Mouse (Mus musculus) intestine, postnatal 0 days (tissue): ENCODE measurements around the gene B3galt5. TPM values are rescaled to one million over a fixed set of nuclear protein-coding genes. Genes with fewer than 3 reads are reported as not detected.

ENCODE experiments used
- ATAC-seq: fragments of 200-750 bp; cut with Nextera tagmentation; 2 replicates; pipeline ENCODE4 v1.8.0; 2017; ENCODE audit warnings: mild to moderate bottlenecking, moderate TSS enrichment, moderate library complexity
- H3K27ac ChIP-seq: fragments of 300-500 bp; sonication (generic); 2 replicates; pipeline ENCODE4 v1.5.1; 2014; ENCODE audit warnings: mild to moderate bottlenecking, low read depth, low read length, moderate library complexity
- H3K27me3 ChIP-seq: fragments of 300-500 bp; sonication (generic); replicated peaks from 2 replicates; pipeline ENCODE4 v1.6.1; 2014; ENCODE audit warnings: low read length, mixed read lengths; ENCODE audit not compliant: control insufficient read depth, insufficient read depth
- H3K36me3 ChIP-seq: fragments of 300-500 bp; sonication (generic); 2 replicates; pipeline ENCODE4 v1.6.1; 2014; ENCODE audit warnings: mild to moderate bottlenecking, moderate library complexity; ENCODE audit not compliant: control insufficient read depth, insufficient read depth
- H3K4me1 ChIP-seq: fragments of 300-500 bp; sonication (generic); replicated peaks from 2 replicates; pipeline ENCODE4 v1.6.1; 2014; ENCODE audit warnings: antibody characterized with exemption, low read length, mixed read lengths; ENCODE audit not compliant: control insufficient read depth, insufficient read depth
- H3K4me2 ChIP-seq: fragments of 300-500 bp; sonication (generic); replicated peaks from 2 replicates; pipeline ENCODE4 v1.6.1; 2014; ENCODE audit warnings: low read depth, mild to moderate bottlenecking, moderate library complexity
- H3K4me3 ChIP-seq: fragments of 300-500 bp; sonication (generic); 2 replicates; pipeline ENCODE4 v1.5.1; 2014; ENCODE audit warnings: low read depth, low read length
- H3K9ac ChIP-seq: fragments of 300-500 bp; sonication (generic); 2 replicates; pipeline ENCODE4 v1.6.1; 2014; ENCODE audit warnings: mild to moderate bottlenecking, low read depth, low read length
- H3K9me3 ChIP-seq: fragments of 300-500 bp; sonication (generic); 2 replicates; pipeline ENCODE4 v1.6.1; 2016; ENCODE audit warnings: mixed run types; ENCODE audit not compliant: control insufficient read depth
- CTCF ChIP-seq: sonication (generic); IDR thresholded peaks from 2 replicates; pipeline ENCODE4 v1.5.1; 2016; ENCODE audit warnings: low read depth, mild to moderate bottlenecking, control low read depth, antibody characterized with exemption, moderate library complexity
- WGBS: fragments of 180-500 bp; shearing (Covaris S2); extraction: QIAGEN DNeasy Blood & Tissue Kit; methylation state at CpG from one replicate; pipeline ENCODE4 v1.1.7; 2014; 5-methylcytosine and 5-hydroxymethylcytosine counted together
- polyA plus RNA-seq: library from polyadenylated mRNA; unstranded; fragments of >200 nt; fragmentation: Nextera tagmentation; extraction: Ambion mirVana; gene quantifications from 2 replicates; pipeline ENCODE4 v1.2.1, GENCODE M21; 2015

Gene B3galt5
- polyA plus RNA-seq, 1 experiment from 2014 or later, result 0.46 TPM

GRCm38 (mm10) chr16:96357903-96358302, 122.3 kb downstream of the B3galt5 start:
- Histone ChIP-seq H3K4me1 (0 out of 2 replicates have a peak, but pooled peaks cover 2% of the 10 kb centered on the region), H3K4me2 (peak overlapping the region; percentile 52), H3K9ac (no peak overlapping the region), H3K27ac (no peak overlapping the region), H3K9me3 (no peaks in the 10 kb centered on the region), H3K27me3 (no peaks in the 10 kb centered on the region), H3K36me3 (no peaks in the 10 kb centered on the region), H3K4me3 (peak overlapping the region; percentile 23)
- peak; percentile 83 for TF ChIP-seq CTCF
- peak; percentile 51 for ATAC-seq
- 6% methylated on average over 10 of the region's 10 CpGs for WGBS

DNA sequence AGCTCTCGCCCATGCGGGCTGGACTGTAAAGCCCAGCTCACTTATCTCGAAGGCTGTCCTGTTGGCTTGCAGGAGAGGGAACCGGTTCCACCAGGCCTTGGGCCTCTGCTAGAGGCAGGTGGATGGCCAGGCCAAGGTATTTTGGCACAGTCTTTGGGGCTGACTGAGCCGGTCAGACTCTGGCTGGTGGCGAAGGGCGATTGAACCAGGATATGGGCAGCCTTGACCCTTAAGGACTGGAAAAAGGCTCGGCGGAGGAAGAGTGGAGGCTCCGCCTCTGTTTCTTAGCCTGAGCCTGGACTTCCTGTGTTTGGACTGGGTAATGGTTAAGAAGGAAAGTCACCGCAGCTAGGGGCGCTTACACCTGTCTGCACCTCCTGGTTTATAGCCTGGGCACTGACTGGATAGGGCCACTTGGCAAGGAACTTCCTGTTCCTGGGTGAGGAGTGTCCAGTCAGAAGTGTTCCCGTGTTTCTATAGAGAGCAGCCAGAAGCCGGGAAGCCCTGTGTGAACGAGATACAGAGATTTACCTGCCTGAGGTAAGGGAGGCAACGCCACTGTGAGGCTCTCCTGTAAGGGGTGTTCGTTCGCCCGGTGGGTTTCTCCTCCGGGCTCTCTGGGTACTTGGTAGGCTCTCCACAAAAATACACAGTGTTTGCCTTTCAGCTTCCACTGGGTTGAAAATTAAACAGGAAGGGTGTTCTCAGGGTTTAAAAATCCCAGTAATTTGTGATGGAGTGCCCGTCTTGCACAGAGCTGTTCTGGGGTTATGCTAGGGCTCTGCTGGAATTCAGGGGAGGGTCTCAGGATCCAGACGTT, 125.9 kb downstream of the B3galt5 start:
- H3K4me2 ChIP-seq, result peak overlapping the region; percentile 64
- WGBS, result 22% methylated on average over 22 of the region's 22 CpGs

GRCm38 (mm10) chr16:96362873-96363272, 127.3 kb downstream of the B3galt5 start:
- peak overlapping the region; percentile 93 for H3K27ac ChIP-seq
- ATAC-seq, result peak; percentile 58
- peaks cover 3% of the 10 kb centered on the region for H3K36me3 ChIP-seq

More for the DNA sequence above, 125.9 kb downstream of the B3galt5 start:
- peaks cover 3% of the 10 kb centered on the region for H3K36me3 ChIP-seq
- no peaks in the 10 kb centered on the region for H3K9me3 ChIP-seq
- H3K27me3 ChIP-seq, result no peaks in the 10 kb centered on the region
- H3K9ac ChIP-seq, result peak overlapping the region; percentile 43
- H3K4me3 ChIP-seq, result peak overlapping the region; percentile 39
- peak; percentile 93 for ATAC-seq
- peak; percentile 69 for TF ChIP-seq CTCF
- H3K4me1 ChIP-seq, result 0 out of 2 replicates have a peak, but pooled peaks cover 2% of the 10 kb centered on the region
- H3K27ac ChIP-seq, result peak overlapping the region; percentile 93

GRCm38 (mm10) chr16:96363277-96363676, 127.7 kb downstream of the B3galt5 start:
- peak overlapping the region; percentile 64 for H3K4me2 ChIP-seq
- 0 out of 2 replicates have a peak, but pooled peaks have one; percentile 6 for ATAC-seq
- no peak for TF ChIP-seq CTCF
- peaks cover 3% of the 10 kb centered on the region for H3K36me3 ChIP-seq
- peak overlapping the region; percentile 93 for H3K27ac ChIP-seq
- H3K9me3 ChIP-seq, result no peaks in the 10 kb centered on the region
- WGBS, result 48% methylated on average over 5 of the region's 5 CpGs
- no peak overlapping the region for H3K9ac ChIP-seq
- no peak overlapping the region for H3K4me3 ChIP-seq
- no peaks in the 10 kb centered on the region for H3K27me3 ChIP-seq
- 0 out of 2 replicates have a peak, but pooled peaks cover 2% of the 10 kb centered on the region for H3K4me1 ChIP-seq

More at GRCm38 (mm10) chr16:96362873-96363272, 127.3 kb downstream of the B3galt5 start:
- peak overlapping the region; percentile 64 for H3K4me2 ChIP-seq
- H3K4me3 ChIP-seq, result peak overlapping the region; percentile 39
- H3K9me3 ChIP-seq, result no peaks in the 10 kb centered on the region
- H3K4me1 ChIP-seq, result 0 out of 2 replicates have a peak, but pooled peaks cover 2% of the 10 kb centered on the region
- H3K9ac ChIP-seq, result peak overlapping the region; percentile 43; the same call in 1 of the 2 replicates
- no peaks in the 10 kb centered on the region for H3K27me3 ChIP-seq
- no peak for TF ChIP-seq CTCF
- WGBS, result 19% methylated on average over 4 of the region's 4 CpGs

DNA sequence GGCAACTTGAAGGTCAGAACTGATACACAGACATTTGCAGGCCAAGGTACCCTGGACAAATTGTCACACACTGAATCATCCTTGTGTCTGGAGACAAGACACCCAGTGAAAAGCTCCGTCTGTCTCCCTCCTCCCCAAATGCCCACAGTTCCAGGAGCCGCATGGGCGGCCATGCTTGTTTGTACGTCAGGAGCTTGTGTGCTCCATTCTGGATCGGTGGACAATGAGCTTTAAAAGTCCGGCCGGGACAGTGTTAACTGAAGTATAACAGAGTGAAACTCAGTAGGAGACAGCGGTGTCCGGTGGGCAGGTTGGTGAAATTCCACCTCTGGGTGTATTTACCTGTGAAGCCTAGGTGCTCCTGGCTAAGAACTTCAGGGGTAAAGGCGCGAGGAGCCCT, 129.3 kb downstream of the B3galt5 start:
- Histone ChIP-seq H3K36me3 (peaks cover 3% of the 10 kb centered on the region), H3K27me3 (no peaks in the 10 kb centered on the region), H3K27ac (no peak overlapping the region), H3K4me2 (no peak overlapping the region), H3K4me1 (0 out of 2 replicates have a peak, but pooled peaks cover 2% of the 10 kb centered on the region), H3K9me3 (no peaks in the 10 kb centered on the region), H3K4me3 (no peak overlapping the region), H3K9ac (no peak overlapping the region)
- ATAC-seq, result no peak
- TF ChIP-seq CTCF, result no peak
- WGBS, result 88% methylated on average over 11 of the region's 11 CpGs

Other genes with a start within 250 kb of the B3galt5 start
- gene Psmg1, start 244.8 kb upstream of the B3galt5 start, polyA plus RNA-seq, result 31.0 and 32.2 TPM in 2 replicates
- gene Brwd1, start 153.3 kb upstream of the B3galt5 start, polyA plus RNA-seq, result 19.9 and 23.3 TPM in 2 replicates
- gene Hmgn1, start 108.1 kb upstream of the B3galt5 start, polyA plus RNA-seq, result 200 and 202 TPM in 2 replicates
- 18.3 and 18.5 TPM in 2 replicates for gene Wrb, start 90.4 kb upstream of the B3galt5 start, polyA plus RNA-seq
- 0.44 and 0.59 TPM in 2 replicates for gene Lca5l, start 43.5 kb upstream of the B3galt5 start, polyA plus RNA-seq
- gene Sh3bgr, start 35.4 kb upstream of the B3galt5 start, polyA plus RNA-seq, result 25.6 and 28.0 TPM in 2 replicates
- 0.44 and 0.84 TPM in 2 replicates for gene Itgb2l, start 207.8 kb downstream of the B3galt5 start, polyA plus RNA-seq
- gene Pcp4, start 231.8 kb downstream of the B3galt5 start, polyA plus RNA-seq, result 80.8 and 84.1 TPM in 2 replicates